Mouse (Mus musculus): Measurements from ENCODE around the gene Atp6v0a4. TPM values are rescaled to one million over a fixed set of nuclear protein-coding genes. Genes with fewer than 3 reads are reported as not detected.

The Atp6v0a4 gene
- polyA plus RNA-seq, 1 experiment from 2014 or later = 0.22 TPM

- Histone ChIP-seq H3K9me3 (no peaks in the 10 kb centered on the region), H3K36me3 (peaks cover 45% of the 10 kb centered on the region), H3K27me3 (no peaks in the 10 kb centered on the region), H3K27ac (no peak overlapping the region), H3K4me2 (replicated peaks) (no peak overlapping the region), H3K9ac (no peak overlapping the region), H3K4me3 (no peak overlapping the region), H3K4me1 (peaks cover 22% of the 10 kb centered on the region)
- ATAC-seq (ENCODE audit: insufficient number of reproducible peaks, insufficient read depth, low FRiP score, low TSS enrichment) = no peak
- 78% methylated on average over 5 of the region's 5 CpGs for WGBS
Observed at GRCm38 (mm10) chr6:38147301-38147700, 22.9 kb upstream of the Atp6v0a4 start.

DNA sequence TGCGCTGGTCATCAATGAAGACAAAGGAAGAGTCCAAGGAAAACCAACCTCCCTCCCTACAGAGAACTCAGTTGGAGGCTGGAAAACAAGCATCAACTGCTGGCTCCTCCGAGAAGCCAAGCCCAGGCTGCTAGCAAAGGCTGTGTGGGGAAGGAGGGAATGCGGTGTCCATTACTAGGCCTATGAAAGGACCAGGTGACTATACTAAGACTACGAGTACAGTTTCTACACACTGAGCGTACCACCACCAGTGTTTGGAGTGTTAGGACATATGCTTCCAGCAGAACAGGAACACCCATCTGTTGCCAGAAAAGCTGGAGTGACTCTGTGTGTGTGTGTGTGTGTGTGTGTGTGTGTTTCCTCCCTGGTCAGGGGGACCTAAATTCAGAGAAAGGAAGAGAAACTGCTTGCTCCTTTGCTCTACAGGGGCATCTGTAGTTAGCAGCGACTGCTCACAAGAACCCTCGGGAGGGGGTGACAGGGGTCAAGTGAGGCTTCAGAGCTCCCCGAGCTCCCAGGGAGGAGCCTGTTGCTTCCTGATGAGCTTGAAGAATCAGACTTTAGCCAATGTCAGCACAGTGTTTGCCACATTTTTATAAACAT is 21.2 kb upstream of the Atp6v0a4 start:
- WGBS = 57% methylated on average over 8 of the region's 8 CpGs
- Histone ChIP-seq H3K27me3 (no peaks in the 10 kb centered on the region), H3K4me2 (replicated peaks) (no peak overlapping the region), H3K27ac (peak overlapping the region; percentile 51; the same call in 1 of the 2 replicates), H3K9me3 (no peaks in the 10 kb centered on the region), H3K36me3 (peaks cover 56% of the 10 kb centered on the region), H3K9ac (no peak overlapping the region), H3K4me1 (peaks cover 17% of the 10 kb centered on the region), H3K4me3 (no peak overlapping the region)
- no peak for ATAC-seq (ENCODE audit: insufficient number of reproducible peaks, insufficient read depth, low FRiP score, low TSS enrichment)

GRCm38 (mm10) chr6:38144161-38144998 is 20.0 kb upstream of the Atp6v0a4 start:
- peak overlapping the region; percentile 50; the same call in 1 of the 2 replicates for H3K27ac ChIP-seq
- WGBS = 45% methylated on average over 9 of the region's 9 CpGs
- H3K4me3 ChIP-seq = no peak overlapping the region
- no peak for ATAC-seq (ENCODE audit: insufficient number of reproducible peaks, insufficient read depth, low FRiP score, low TSS enrichment)
- H3K27me3 ChIP-seq = no peaks in the 10 kb centered on the region
- H3K4me1 ChIP-seq = peaks cover 14% of the 10 kb centered on the region
- peaks cover 58% of the 10 kb centered on the region for H3K36me3 ChIP-seq
- H3K9me3 ChIP-seq = no peaks in the 10 kb centered on the region
- no peak overlapping the region for H3K4me2 ChIP-seq (replicated peaks)
- no peak overlapping the region for H3K9ac ChIP-seq

DNA sequence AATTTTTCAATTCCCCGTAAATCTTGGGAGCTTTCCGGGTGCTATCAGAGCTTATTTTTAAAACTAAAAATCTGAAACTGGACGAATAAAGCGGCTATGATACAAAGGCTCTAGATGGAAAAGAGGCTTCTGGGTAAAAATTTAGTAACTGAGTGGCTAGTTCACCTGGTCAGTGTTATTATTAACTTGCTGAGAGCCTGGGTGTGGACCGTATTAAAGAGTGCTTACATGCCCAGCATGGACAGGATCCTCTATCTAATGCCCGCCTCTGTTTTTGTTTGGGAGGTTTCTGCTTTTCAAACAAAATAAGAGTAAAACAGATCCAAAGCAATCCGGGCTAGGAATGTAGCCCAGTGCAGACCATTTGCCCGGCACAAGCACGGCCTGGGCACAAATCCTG is 16.0 kb upstream of the Atp6v0a4 start:
- 92% methylated on average over 9 of the region's 9 CpGs for WGBS
- H3K36me3 ChIP-seq = peaks cover 48% of the 10 kb centered on the region
- ATAC-seq (ENCODE audit: insufficient number of reproducible peaks, insufficient read depth, low FRiP score, low TSS enrichment) = no peak

DNA sequence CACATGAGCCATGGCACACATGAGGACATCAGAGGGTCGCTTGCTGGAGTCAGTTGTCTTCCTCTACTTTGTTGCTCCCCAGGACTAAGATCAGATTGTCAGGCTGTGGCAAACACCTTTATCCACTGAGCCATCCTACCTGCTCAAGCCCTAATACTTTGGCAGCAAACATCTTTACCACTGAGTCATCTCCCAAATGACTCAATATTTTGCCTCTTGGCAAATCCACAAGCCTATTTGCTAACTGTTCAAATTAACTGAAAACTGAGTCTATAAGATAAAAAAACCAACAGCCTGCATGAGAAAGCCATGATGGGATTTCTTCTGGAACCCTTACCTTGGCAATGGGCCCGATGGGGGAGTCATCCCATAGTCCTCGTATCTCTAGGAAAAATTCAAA is 14.7 kb upstream of the Atp6v0a4 start:
- no peaks in the 10 kb centered on the region for H3K9me3 ChIP-seq
- H3K27me3 ChIP-seq = no peaks in the 10 kb centered on the region
- no peak overlapping the region for H3K4me3 ChIP-seq
- H3K36me3 ChIP-seq = peaks cover 56% of the 10 kb centered on the region
- no peak overlapping the region for H3K27ac ChIP-seq
- ATAC-seq (ENCODE audit: insufficient number of reproducible peaks, insufficient read depth, low FRiP score, low TSS enrichment) = no peak
- H3K9ac ChIP-seq = no peak overlapping the region
- 89% methylated on average over 3 of the region's 3 CpGs for WGBS
- H3K4me1 ChIP-seq = peaks cover under 1% of the 10 kb centered on the region
- no peak overlapping the region for H3K4me2 ChIP-seq (replicated peaks)

More for the DNA sequence above, 16.0 kb upstream of the Atp6v0a4 start:
- no peak overlapping the region for H3K4me2 ChIP-seq (replicated peaks)
- H3K9ac ChIP-seq = no peak overlapping the region
- H3K4me3 ChIP-seq = no peak overlapping the region
- no peak overlapping the region for H3K27ac ChIP-seq
- no peaks in the 10 kb centered on the region for H3K27me3 ChIP-seq
- no peaks in the 10 kb centered on the region for H3K9me3 ChIP-seq
- H3K4me1 ChIP-seq = peaks cover 8% of the 10 kb centered on the region

DNA sequence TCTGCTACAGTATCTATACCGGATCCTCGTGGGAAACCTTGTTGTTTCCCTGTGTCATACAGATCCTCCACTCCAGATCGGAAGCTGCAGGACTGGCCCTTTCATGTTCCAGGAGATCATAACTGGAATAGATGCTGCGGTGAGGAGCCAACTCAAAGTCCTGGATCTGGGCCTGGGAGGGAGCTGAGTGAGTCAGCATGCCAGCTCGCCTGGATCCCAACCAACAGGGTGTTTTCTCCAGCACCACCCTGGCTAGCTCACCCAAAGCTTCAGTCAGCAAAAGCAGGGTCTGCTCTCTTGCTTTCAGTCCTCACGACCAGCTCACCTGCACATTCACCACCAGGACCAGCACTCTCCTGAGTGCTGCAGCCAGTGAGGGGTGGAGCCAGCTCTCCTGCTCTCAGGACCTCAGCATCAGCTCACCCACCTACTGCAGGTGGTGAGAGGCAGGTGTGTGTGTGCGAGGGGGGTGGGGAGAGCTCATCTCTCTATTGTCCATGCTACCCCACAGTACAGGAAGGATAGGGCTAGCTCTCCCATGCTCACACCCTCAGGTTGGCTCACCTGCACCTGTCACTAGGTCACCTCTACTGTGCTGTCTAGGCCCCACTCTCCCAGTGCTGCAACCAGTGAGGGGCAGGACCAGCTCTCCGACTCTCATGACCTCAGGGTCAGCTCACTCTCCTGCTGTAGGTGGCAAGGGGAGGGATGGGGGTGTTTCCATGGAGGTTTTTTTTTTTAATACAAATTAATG is 10.6 kb upstream of the Atp6v0a4 start:
- Histone ChIP-seq H3K4me1 (no peaks in the 10 kb centered on the region), H3K4me2 (replicated peaks) (no peak overlapping the region), H3K36me3 (peaks cover 52% of the 10 kb centered on the region), H3K4me3 (no peak overlapping the region), H3K27ac (no peak overlapping the region), H3K9me3 (no peaks in the 10 kb centered on the region), H3K27me3 (no peaks in the 10 kb centered on the region), H3K9ac (no peak overlapping the region)
- ATAC-seq (ENCODE audit: insufficient number of reproducible peaks, insufficient read depth, low FRiP score, low TSS enrichment) = no peak
- 88% methylated on average over 8 of the region's 8 CpGs for WGBS

DNA sequence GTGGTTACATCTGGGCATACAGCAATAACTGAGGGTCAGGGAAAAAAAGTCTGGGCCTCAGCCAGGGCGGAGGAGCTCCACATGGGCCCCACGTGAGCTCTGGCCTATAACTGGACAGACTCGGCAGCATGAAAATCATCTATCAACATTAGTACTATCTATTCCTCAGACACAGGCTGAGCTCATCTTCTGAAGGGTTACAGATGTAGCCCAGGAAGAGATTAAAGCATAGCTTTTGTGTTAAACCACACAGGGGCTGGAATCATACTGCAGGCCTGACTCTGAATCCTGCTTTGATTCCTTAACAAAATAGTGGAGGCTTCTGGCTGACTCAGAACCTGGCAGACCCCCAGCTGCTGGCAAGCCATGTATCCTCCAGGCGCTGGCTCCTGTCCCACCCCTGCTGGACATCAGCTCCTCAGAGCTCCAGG is 7.4 kb upstream of the Atp6v0a4 start:
- no peaks in the 10 kb centered on the region for H3K9me3 ChIP-seq
- H3K36me3 ChIP-seq = peaks cover 59% of the 10 kb centered on the region
- no peaks in the 10 kb centered on the region for H3K27me3 ChIP-seq
- no peak for ATAC-seq (ENCODE audit: insufficient number of reproducible peaks, insufficient read depth, low FRiP score, low TSS enrichment)
- H3K4me1 ChIP-seq = no peaks in the 10 kb centered on the region
- no peak overlapping the region for H3K27ac ChIP-seq
- no peak overlapping the region for H3K9ac ChIP-seq
- H3K4me2 ChIP-seq (replicated peaks) = no peak overlapping the region
- no peak overlapping the region for H3K4me3 ChIP-seq
- 74% methylated on average over 4 of the region's 4 CpGs for WGBS

DNA sequence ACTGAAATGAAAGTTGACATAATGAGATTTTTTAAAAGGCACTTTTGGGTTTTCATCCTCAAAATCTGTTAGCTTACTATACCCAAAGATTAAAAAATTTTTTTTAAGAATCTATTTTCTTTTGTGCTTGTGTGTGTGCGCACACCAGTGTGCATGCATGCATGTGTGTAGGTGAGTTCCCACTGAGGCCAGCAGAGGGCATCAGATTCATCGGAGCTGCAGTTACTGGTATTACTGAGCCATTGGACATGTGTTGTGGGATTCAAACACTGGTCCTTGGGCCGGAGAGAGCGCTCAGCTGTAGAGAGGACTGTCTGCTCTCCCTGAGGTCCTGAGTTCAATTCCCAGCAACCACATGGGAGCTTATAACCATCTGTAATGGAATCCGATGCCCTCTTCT is 5.5 kb upstream of the Atp6v0a4 start:
- Histone ChIP-seq H3K4me3 (no peak overlapping the region), H3K27me3 (no peaks in the 10 kb centered on the region), H3K4me1 (no peaks in the 10 kb centered on the region), H3K9me3 (no peaks in the 10 kb centered on the region), H3K4me2 (replicated peaks) (no peak overlapping the region), H3K36me3 (peaks cover 46% of the 10 kb centered on the region), H3K27ac (no peak overlapping the region), H3K9ac (no peak overlapping the region)
- no peak for ATAC-seq (ENCODE audit: insufficient number of reproducible peaks, insufficient read depth, low FRiP score, low TSS enrichment)
- WGBS = 97% methylated on average over 5 of the region's 5 CpGs

- no peaks in the 10 kb centered on the region for H3K27me3 ChIP-seq
- no peaks in the 10 kb centered on the region for H3K9me3 ChIP-seq
- peaks cover 42% of the 10 kb centered on the region for H3K36me3 ChIP-seq
- ATAC-seq (ENCODE audit: insufficient number of reproducible peaks, insufficient read depth, low FRiP score, low TSS enrichment) = no peak
- WGBS = 89% methylated on average over 14 of the region's 14 CpGs
- H3K9ac ChIP-seq = no peak overlapping the region
- no peaks in the 10 kb centered on the region for H3K4me1 ChIP-seq
- no peak overlapping the region for H3K27ac ChIP-seq
- no peak overlapping the region for H3K4me3 ChIP-seq
- H3K4me2 ChIP-seq (replicated peaks) = no peak overlapping the region
Observed at GRCm38 (mm10) chr6:38128115-38128514, 3.7 kb upstream of the Atp6v0a4 start.

DNA sequence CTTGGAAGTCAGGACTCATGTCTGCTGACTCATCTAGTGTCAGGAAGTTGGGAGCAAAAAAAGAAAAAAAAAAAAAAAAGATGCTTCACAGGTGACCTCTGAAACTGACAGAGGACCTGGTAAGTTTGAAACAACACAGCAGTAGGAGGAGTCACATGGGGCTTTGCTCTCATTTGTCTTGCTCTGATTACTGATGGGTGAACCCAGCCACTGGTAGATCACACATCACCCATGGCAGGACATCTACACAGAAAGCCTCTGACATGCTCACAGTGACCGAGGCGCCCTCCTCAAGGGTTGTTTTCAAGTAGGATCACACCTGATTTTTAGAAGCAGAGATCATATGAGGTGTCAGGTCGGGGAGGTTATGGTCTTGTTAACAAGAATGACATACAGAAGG is 1.1 kb upstream of the Atp6v0a4 start:
- Histone ChIP-seq H3K4me3 (no peak overlapping the region), H3K9me3 (no peaks in the 10 kb centered on the region), H3K27me3 (no peaks in the 10 kb centered on the region), H3K36me3 (peaks cover 30% of the 10 kb centered on the region), H3K4me2 (replicated peaks) (no peak overlapping the region), H3K4me1 (peaks cover 7% of the 10 kb centered on the region; the same call in 1 of the 2 replicates), H3K9ac (no peak overlapping the region), H3K27ac (no peak overlapping the region)
- 88% methylated on average over 3 of the region's 3 CpGs for WGBS
- ATAC-seq (ENCODE audit: insufficient number of reproducible peaks, insufficient read depth, low FRiP score, low TSS enrichment) = no peak

DNA sequence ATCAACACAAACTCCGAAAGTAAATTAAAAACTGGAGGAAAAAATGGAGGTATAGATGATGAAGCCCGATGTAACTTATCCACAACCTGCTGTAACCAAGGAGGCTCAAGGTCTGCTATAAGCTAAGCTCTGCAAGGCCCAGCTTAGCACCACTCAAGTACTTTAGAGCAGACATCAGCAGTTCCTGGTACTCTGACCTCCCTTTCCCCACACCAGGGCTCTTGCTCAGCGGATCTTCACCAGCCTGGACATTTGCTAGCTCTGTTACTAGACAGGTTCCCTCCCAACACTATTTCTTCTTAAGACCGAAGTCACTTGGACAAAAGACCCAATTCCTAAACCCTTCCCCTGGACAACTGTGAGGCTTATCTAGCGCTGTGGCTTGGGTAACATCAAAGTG is 496 bp upstream of the Atp6v0a4 start:
- no peaks in the 10 kb centered on the region for H3K9me3 ChIP-seq
- H3K4me1 ChIP-seq = peaks cover 7% of the 10 kb centered on the region; the same call in 1 of the 2 replicates
- H3K4me2 ChIP-seq (replicated peaks) = no peak overlapping the region
- no peak overlapping the region for H3K27ac ChIP-seq
- H3K27me3 ChIP-seq = no peaks in the 10 kb centered on the region
- no peak overlapping the region for H3K9ac ChIP-seq
- peaks cover 24% of the 10 kb centered on the region for H3K36me3 ChIP-seq
- H3K4me3 ChIP-seq = no peak overlapping the region
- 93% methylated on average over 5 of the region's 5 CpGs for WGBS
- ATAC-seq (ENCODE audit: insufficient number of reproducible peaks, insufficient read depth, low FRiP score, low TSS enrichment) = no peak

Measured in embryonic facial prominence, embryonic 12.5 days (tissue).